Mouse (Mus musculus) c-Kit-positive CD71-positive TER-119-negative erythroid progenitor cells, embryonic 14.5 days (primary cell): Measurements from ENCODE around the gene Plekhg6.

Experiments used
- DNase-seq: peaks from one replicate; pipeline ENCODE4 v3.0.0-alpha.2; 2013; ENCODE audit warnings: low read depth

The Plekhg6 gene

GRCm38 (mm10) chr6:125353655-125354054, 26.9 kb downstream of the Plekhg6 start:
- no peak for DNase-seq

- DNase-seq: no peak
Measured at GRCm38 (mm10) chr6:125353221-125353620, 27.4 kb downstream of the Plekhg6 start.

- DNase-seq: no peak
Measured at GRCm38 (mm10) chr6:125352811-125353210, 27.8 kb downstream of the Plekhg6 start.

- DNase-seq: no peak
Measured at GRCm38 (mm10) chr6:125352046-125352384, 28.6 kb downstream of the Plekhg6 start.

GRCm38 (mm10) chr6:125351368-125352045, 29.1 kb downstream of the Plekhg6 start:
- no peak for DNase-seq

GRCm38 (mm10) chr6:125350995-125351324, 29.6 kb downstream of the Plekhg6 start:
- DNase-seq: no peak

GRCm38 (mm10) chr6:125350231-125350994, 30.2 kb downstream of the Plekhg6 start:
- DNase-seq: no peak

GRCm38 (mm10) chr6:125349575-125350230, 30.9 kb downstream of the Plekhg6 start:
- DNase-seq: no peak

GRCm38 (mm10) chr6:125348721-125349574, 31.6 kb downstream of the Plekhg6 start, which contains the start of gene Tnfrsf1a:
Gene Tnfrsf1a, plus strand, starts transcription at chr6:125349362.
- no peak for DNase-seq

- DNase-seq: no peak
Measured at GRCm38 (mm10) chr6:125346029-125346428, 34.6 kb downstream of the Plekhg6 start.

- DNase-seq: no peak
Measured at GRCm38 (mm10) chr6:125345625-125346024, 35.0 kb downstream of the Plekhg6 start.

- no peak for DNase-seq
Measured at GRCm38 (mm10) chr6:125344866-125345265, 35.7 kb downstream of the Plekhg6 start.

GRCm38 (mm10) chr6:125344084-125344483, 36.5 kb downstream of the Plekhg6 start:
- DNase-seq: no peak

GRCm38 (mm10) chr6:125342198-125342597, 38.4 kb downstream of the Plekhg6 start:
- DNase-seq: no peak

GRCm38 (mm10) chr6:125340244-125340643, 40.3 kb downstream of the Plekhg6 start:
- DNase-seq: no peak

GRCm38 (mm10) chr6:125338791-125339660, 41.6 kb downstream of the Plekhg6 start:
- DNase-seq: no peak

- no peak for DNase-seq
Measured at GRCm38 (mm10) chr6:125334356-125334755, 46.2 kb downstream of the Plekhg6 start.

GRCm38 (mm10) chr6:125333112-125333899, 47.3 kb downstream of the Plekhg6 start:
- DNase-seq: no peak

GRCm38 (mm10) chr6:125330626-125331326, 49.8 kb downstream of the Plekhg6 start:
- peak; percentile 31 for DNase-seq

GRCm38 (mm10) chr6:125328243-125328642, 52.4 kb downstream of the Plekhg6 start:
- DNase-seq: no peak
